Mouse (Mus musculus): ENCODE measurements around the gene Emsy. TPM values are rescaled to one million over a fixed set of nuclear protein-coding genes. Genes with fewer than 3 reads are reported as not detected.

Gene Emsy
- polyA plus RNA-seq, 1 experiment = 46.9 TPM

DNA sequence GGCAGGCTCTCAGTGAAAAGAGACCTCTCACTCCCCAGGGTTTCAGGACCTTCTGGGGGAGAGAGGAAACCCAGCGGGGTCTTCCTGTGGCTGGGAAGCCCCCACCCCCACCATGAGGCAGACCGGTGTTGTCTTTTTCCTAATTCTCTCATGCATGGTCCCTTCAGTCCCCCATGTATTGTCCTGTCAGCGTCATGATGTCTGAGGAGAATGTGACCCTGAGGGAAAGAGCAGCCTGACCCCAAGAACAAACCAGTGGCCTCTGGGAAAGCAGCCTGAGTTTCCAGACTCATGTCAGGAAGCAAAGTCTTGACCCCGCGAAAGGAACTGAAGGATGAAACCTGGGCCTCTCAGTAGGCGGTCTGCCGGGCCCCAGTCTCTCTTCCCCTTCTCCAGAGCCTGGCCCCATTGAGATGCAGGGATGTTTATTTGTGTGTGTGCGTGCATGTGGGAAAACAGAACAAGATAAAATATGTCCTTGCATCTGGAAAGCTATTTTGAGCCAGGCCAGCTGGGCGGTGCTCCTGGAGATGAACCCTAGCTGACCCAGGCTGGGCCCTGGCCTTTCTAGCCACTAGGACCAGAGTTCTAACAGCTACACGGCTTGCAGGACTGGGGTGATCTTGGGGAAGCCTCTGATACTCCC is 84.2 kb downstream of the Emsy start:
- H3K4me3 ChIP-seq (ENCODE audit: insufficient read depth, low read length) = no peak overlapping the region
- TF ChIP-seq CTCF (IDR thresholded peaks at IDR 0.05; ENCODE audit: extremely low read depth, insufficient read depth, low read length) = no peak
- TF ChIP-seq POLR2A (IDR thresholded peaks at IDR 0.05; ENCODE audit: extremely low read depth, insufficient read depth, low read length) = no peak
- H3K4me1 ChIP-seq (ENCODE audit: control insufficient read depth, insufficient read depth, low read length) = peaks cover 2% of the 10 kb centered on the region; the same call in 1 of the 2 replicates
- no peak overlapping the region for H3K27ac ChIP-seq (ENCODE audit: insufficient read depth, low read length)

DNA sequence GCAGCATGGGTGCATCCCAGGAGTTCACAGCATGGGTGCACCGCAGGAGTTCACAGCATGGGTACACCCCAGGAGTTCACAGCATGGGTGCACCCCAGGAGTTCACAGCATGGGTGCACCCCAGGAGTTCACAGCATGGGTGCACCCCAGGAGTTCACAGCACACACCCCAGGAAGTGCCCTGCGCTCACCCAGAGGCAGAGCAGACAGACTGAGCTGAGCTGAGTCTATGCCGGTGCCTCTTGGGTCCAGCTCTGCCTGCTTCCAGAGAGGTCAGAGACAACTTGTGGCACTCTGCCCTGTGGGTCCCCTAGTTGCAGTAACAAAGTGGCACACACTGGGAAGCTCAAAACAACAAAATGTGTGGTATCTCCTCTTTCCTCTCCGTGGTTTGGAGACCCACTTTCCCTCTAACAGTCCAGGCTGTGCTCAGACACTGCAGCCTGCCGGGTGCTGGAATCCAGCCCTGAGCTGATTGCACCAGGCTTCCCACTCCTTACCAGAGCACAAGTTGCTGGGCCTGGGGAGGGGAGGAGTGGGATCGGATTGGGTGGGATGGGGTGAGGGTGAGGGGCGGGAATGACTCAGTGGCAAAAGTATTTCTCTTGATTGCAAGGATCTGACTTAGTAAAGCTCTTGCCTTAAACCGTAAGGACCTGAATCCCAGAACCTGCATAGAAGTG is 85.6 kb downstream of the Emsy start:
- Histone ChIP-seq H3K4me1 (ENCODE audit: control insufficient read depth, insufficient read depth, low read length) (peaks cover 2% of the 10 kb centered on the region; the same call in 1 of the 2 replicates), H3K27ac (ENCODE audit: insufficient read depth, low read length) (no peak overlapping the region), H3K4me3 (ENCODE audit: insufficient read depth, low read length) (no peak overlapping the region)
- no peak for TF ChIP-seq CTCF (IDR thresholded peaks at IDR 0.05; ENCODE audit: extremely low read depth, insufficient read depth, low read length)
- no peak for TF ChIP-seq POLR2A (IDR thresholded peaks at IDR 0.05; ENCODE audit: extremely low read depth, insufficient read depth, low read length)

DNA sequence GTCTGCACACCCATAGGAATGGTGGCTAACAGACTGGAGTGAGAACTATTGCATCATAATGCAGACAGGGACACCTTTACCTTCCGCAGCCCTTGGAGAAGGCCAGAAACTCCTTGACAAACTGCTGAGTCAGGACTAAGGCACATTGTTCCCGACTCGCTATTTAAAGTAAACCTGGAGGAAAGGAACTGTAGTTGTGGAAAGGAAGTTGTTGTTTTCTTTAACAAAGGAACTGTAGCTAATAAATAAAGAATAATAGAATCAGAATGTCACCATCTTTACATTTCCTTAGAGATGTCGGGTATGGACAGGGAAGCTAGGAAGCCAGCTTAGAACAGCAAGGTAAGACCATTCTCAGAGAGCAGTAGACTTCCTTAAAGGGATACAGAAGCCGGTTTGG is 89.5 kb downstream of the Emsy start:
- no peak for TF ChIP-seq POLR2A (IDR thresholded peaks at IDR 0.05; ENCODE audit: extremely low read depth, insufficient read depth, low read length)
- no peak for TF ChIP-seq CTCF (IDR thresholded peaks at IDR 0.05; ENCODE audit: extremely low read depth, insufficient read depth, low read length)
- Histone ChIP-seq H3K4me3 (ENCODE audit: insufficient read depth, low read length) (no peak overlapping the region), H3K4me1 (ENCODE audit: control insufficient read depth, insufficient read depth, low read length) (no peaks in the 10 kb centered on the region), H3K27ac (ENCODE audit: insufficient read depth, low read length) (no peak overlapping the region)

DNA sequence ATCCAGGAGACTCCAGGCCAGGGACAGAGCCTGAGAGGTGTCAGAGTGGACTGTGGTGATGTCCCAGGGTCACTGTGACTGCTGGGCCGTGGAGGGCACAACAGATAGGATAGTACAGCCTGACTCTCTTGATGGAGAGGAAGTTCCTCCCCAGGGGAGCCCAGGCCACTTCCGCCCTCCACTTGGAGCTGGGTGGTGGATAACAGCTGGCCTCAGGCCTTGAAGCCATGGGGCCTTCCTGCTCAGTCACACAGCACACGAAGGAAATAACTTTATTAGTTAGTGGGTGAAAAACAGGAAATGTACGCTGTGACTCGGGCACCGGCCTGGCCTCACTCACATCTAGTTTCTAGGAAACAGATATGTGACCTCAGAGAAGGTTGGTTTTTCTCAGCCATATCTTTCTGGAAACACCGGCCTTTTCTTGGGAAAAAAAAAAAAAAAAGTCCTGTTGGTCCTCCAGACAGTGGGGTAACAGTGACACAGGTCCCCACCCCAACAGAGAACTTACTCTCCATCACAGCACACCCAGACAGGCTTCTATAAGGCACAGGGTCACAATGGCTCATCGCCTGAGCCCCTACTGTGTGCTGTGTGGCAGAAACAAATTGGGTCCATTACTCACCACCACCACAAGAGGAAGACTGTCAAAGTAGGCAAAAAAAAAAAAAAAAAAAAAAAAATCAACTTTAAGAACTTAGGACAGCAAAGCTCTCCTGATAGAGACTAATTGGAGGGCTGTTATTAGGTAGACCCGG is 91.8 kb downstream of the Emsy start:
- TF ChIP-seq CTCF (IDR thresholded peaks at IDR 0.05; ENCODE audit: extremely low read depth, insufficient read depth, low read length) (no peak), POLR2A (IDR thresholded peaks at IDR 0.05; ENCODE audit: extremely low read depth, insufficient read depth, low read length) (no peak)
- no peak overlapping the region for H3K4me3 ChIP-seq (ENCODE audit: insufficient read depth, low read length)
- H3K27ac ChIP-seq (ENCODE audit: insufficient read depth, low read length) = no peak overlapping the region
- no peaks in the 10 kb centered on the region for H3K4me1 ChIP-seq (ENCODE audit: control insufficient read depth, insufficient read depth, low read length)

DNA sequence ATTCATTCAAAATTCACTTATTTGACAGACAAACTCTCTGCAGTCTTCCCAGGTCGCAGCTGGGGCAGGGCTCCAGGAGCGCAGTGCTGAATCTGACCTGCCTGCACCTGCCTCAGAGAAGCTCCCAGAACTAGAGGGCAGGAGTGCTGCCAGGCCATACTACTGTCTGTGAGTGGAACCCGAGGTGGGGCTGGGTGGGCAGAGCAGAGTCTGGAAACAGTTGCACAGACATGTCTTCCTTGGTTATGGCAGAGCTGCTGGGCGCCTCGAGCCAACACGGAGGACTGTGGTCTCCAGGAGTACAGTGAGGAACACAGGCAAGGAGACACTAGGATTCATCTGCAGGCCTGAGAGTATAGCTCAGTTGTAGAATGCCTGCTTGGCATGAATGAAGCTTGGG is 92.6 kb downstream of the Emsy start:
- Histone ChIP-seq H3K4me1 (ENCODE audit: control insufficient read depth, insufficient read depth, low read length) (no peaks in the 10 kb centered on the region), H3K4me3 (ENCODE audit: insufficient read depth, low read length) (no peak overlapping the region), H3K27ac (ENCODE audit: insufficient read depth, low read length) (no peak overlapping the region)
- TF ChIP-seq POLR2A (IDR thresholded peaks at IDR 0.05; ENCODE audit: extremely low read depth, insufficient read depth, low read length) = no peak
- TF ChIP-seq CTCF (IDR thresholded peaks at IDR 0.05; ENCODE audit: extremely low read depth, insufficient read depth, low read length) = no peak

DNA sequence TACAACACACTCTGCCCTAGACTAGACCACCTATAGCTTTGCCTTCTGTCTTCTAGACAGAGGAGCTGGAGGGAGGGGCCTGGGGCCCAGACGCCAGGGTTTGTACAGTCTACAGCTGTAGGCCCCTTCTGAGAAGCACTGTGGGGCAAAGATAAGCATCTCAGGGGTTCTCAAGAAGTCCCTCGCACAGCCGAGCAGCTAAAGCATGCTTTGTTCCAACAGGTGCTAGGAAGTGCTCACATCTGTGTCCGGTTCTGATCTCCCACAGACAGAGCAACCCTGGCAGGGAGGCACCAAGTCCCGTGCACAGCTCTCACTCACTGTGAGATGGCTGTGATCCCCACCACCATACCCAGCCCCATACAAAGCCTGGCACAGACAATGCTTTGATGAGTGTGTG is 93.6 kb downstream of the Emsy start:
- no peak for TF ChIP-seq POLR2A (IDR thresholded peaks at IDR 0.05; ENCODE audit: extremely low read depth, insufficient read depth, low read length)
- no peak for TF ChIP-seq CTCF (IDR thresholded peaks at IDR 0.05; ENCODE audit: extremely low read depth, insufficient read depth, low read length)
- H3K27ac ChIP-seq (ENCODE audit: insufficient read depth, low read length) = no peak overlapping the region
- H3K4me1 ChIP-seq (ENCODE audit: control insufficient read depth, insufficient read depth, low read length) = no peaks in the 10 kb centered on the region
- H3K4me3 ChIP-seq (ENCODE audit: insufficient read depth, low read length) = no peak overlapping the region

DNA sequence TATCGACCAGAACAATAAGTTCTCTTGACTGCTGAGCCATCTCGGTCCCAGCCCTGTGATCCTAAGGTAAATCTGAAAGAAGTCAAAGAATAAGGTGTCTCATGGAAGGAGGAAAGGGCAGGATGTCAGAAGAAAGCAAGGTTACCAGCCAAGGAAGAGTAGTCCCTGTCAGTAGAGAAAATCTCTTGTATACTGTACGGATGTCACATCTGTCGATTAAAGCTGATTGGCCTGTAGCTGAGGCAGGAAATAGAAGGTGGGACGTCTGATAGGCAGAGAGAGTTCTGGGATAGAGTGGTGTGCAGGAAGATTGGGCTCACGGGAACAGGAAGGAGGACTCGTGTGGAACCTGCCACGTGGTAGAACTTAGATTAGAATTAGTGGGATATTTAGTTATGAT is 94.4 kb downstream of the Emsy start:
- no peak overlapping the region for H3K4me3 ChIP-seq (ENCODE audit: insufficient read depth, low read length)
- H3K27ac ChIP-seq (ENCODE audit: insufficient read depth, low read length) = no peak overlapping the region
- no peaks in the 10 kb centered on the region for H3K4me1 ChIP-seq (ENCODE audit: control insufficient read depth, insufficient read depth, low read length)
- TF ChIP-seq POLR2A (IDR thresholded peaks at IDR 0.05; ENCODE audit: extremely low read depth, insufficient read depth, low read length) = no peak
- TF ChIP-seq CTCF (IDR thresholded peaks at IDR 0.05; ENCODE audit: extremely low read depth, insufficient read depth, low read length) = no peak

DNA sequence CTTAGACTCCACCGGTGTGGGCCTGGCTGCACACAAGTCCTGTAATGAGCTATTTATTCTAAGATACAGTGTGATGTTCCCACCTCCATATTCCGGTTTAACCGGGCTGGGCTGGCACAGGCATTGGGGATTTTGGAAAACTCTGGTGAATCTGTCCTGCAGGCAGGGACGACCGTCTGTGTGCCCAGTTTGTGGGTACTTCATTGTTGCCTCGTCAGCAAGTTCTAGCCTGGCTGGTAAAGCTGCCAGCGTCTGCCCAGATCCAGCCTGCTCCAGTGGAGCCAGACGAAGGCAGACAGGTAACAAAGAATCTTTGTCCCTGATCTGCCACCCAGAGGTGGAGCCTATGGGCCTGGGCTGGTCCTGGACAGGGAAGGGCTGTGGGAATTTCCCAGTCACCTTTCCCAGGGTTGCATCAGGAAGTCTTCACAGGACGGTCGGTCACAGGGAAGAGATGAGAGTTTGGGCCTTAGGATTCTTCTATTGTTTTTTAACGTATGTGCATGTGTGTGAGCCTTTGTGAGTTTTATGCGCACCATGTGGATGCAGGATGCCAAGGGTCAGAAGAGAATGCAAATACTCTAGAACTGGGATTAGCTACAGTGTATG is 94.9 kb downstream of the Emsy start:
- H3K4me3 ChIP-seq (ENCODE audit: insufficient read depth, low read length) = no peak overlapping the region
- no peak overlapping the region for H3K27ac ChIP-seq (ENCODE audit: insufficient read depth, low read length)
- no peak for TF ChIP-seq POLR2A (IDR thresholded peaks at IDR 0.05; ENCODE audit: extremely low read depth, insufficient read depth, low read length)
- no peak for TF ChIP-seq CTCF (IDR thresholded peaks at IDR 0.05; ENCODE audit: extremely low read depth, insufficient read depth, low read length)
- no peaks in the 10 kb centered on the region for H3K4me1 ChIP-seq (ENCODE audit: control insufficient read depth, insufficient read depth, low read length)

DNA sequence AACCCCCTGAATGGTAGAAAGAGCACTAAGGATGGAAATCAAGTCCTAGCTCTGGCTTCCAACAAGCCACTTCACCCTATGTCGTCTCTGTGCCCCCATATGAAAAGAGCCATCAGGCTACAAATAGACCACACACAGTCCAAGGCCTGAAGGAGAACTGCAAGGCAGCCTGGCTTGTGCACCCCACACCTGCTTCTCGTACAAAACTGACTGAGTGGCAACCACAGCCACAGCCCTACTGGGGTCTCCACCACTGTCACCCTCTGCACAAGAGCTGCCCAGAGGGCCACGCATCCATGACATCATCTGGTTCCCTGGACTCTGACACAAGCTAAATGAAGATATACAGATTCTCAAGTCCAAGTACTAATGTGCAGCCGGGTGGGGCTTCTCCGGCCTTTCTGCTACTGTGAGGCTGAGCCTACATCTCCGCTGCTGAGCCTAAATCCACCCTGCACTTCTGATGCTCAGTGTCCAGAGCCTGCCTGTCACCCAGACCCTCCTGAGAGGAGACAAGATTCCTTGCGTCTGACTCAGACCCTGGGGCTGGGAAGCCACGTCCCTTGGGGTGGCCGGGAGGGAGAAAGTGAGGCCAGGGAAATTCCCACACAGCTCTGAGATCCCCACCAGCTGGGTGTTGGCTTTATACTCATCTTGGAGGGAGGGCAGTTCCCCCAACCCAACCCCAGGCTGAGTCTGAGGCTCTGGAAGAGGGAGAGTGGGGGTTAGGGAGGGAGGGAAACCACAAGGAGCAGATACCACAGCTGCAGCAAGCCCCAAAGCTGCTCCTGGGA is 98.3 kb downstream of the Emsy start:
- TF ChIP-seq CTCF (IDR thresholded peaks at IDR 0.05; ENCODE audit: extremely low read depth, insufficient read depth, low read length) (no peak), POLR2A (IDR thresholded peaks at IDR 0.05; ENCODE audit: extremely low read depth, insufficient read depth, low read length) (no peak)
- no peaks in the 10 kb centered on the region for H3K4me1 ChIP-seq (ENCODE audit: control insufficient read depth, insufficient read depth, low read length)

More for the DNA sequence above, 98.3 kb downstream of the Emsy start:
- Histone ChIP-seq H3K27ac (ENCODE audit: insufficient read depth, low read length) (no peak overlapping the region), H3K4me3 (ENCODE audit: insufficient read depth, low read length) (no peak overlapping the region)
